Mouse (Mus musculus) MEL (cell line): Measurements from ENCODE around the gene Alyref2. TPM values are rescaled to one million over a fixed set of nuclear protein-coding genes. Genes with fewer than 3 reads are reported as not detected.
A peak's percentile ranks its signal among the peaks of the same experiment; 100 is the strongest.

Source experiments
- DNase-seq: peaks from one replicate; pipeline ENCODE4 v3.0.0; 2011; ENCODE audit warnings: low read depth, low spot score
- H3K27ac ChIP-seq: 2 replicates; pipeline ENCODE4 v1.5.1; 2012; ENCODE audit warnings: low read depth, mild to moderate bottlenecking, control low read depth, low read length, moderate library complexity; ENCODE audit not compliant: control insufficient read depth
- H3K27me3 ChIP-seq, 2 experiments: fragments of 150-350 bp in 1 of 2; sonication (generic) in 1 of 2; 2 replicates each; pipeline ENCODE4 v1.6.1; 2012; ENCODE audit warnings: low read length in 2 of 2, mild to moderate bottlenecking in 2 of 2, improper control_type of control experiment in 1 of 2, moderate library complexity in 1 of 2; ENCODE audit not compliant: insufficient read depth in 2 of 2, control insufficient read depth in 1 of 2
- H3K36me3 ChIP-seq, 2 experiments: 2 replicates each; pipeline ENCODE4 v1.6.1; 2012 to 2014; ENCODE audit warnings: low read length in 2 of 2, improper control_type of control experiment in 1 of 2, inconsistent platforms in 1 of 2, mild to moderate bottlenecking in 1 of 2; ENCODE audit not compliant: insufficient read depth in 2 of 2, control insufficient read depth in 1 of 2
- H3K4me1 ChIP-seq, 2 experiments: fragments of 150-350 bp in 1 of 2; sonication (generic) in 1 of 2; 2 replicates each; pipeline ENCODE4 v1.6.1; 2012; ENCODE audit warnings: low read length in 2 of 2, improper control_type of control experiment in 1 of 2, mild to moderate bottlenecking in 1 of 2; ENCODE audit not compliant: insufficient read depth in 2 of 2, control insufficient read depth in 1 of 2
- H3K4me3 ChIP-seq, 2 experiments: fragments of 150-350 bp in 1 of 2; sonication (generic) in 1 of 2; 2 replicates each; pipeline ENCODE4 v1.5.1; 2012; ENCODE audit warnings: low read depth in 2 of 2, low read length in 2 of 2, mild to moderate bottlenecking in 2 of 2, moderate library complexity in 2 of 2, control low read depth in 1 of 2, improper control_type of control experiment in 1 of 2; ENCODE audit not compliant: control insufficient read depth in 1 of 2, insufficient read depth in 1 of 2
- H3K79me2 ChIP-seq: 2 replicates; pipeline ENCODE4 v1.6.1; 2012; ENCODE audit warnings: mild to moderate bottlenecking, low read length, moderate library complexity; ENCODE audit not compliant: control insufficient read depth, poor library complexity, insufficient read depth
- H3K9ac ChIP-seq: 2 replicates; pipeline ENCODE4 v1.6.1; 2012; ENCODE audit warnings: low read depth, mild to moderate bottlenecking, control low read depth, low read length, moderate library complexity; ENCODE audit not compliant: control insufficient read depth, poor library complexity, severe bottlenecking
- H3K9me3 ChIP-seq: fragments of 150-350 bp; sonication (generic); replicated peaks from 2 replicates; pipeline ENCODE4 v1.6.1; 2012; ENCODE audit warnings: mild to moderate bottlenecking, low read length, improper control_type of control experiment, moderate library complexity; ENCODE audit not compliant: insufficient read depth
- CHD2 ChIP-seq: IDR thresholded peaks from 2 replicates; pipeline ENCODE4 v1.6.1; 2011; ENCODE audit warnings: low read length, improper control_type of control experiment
- CTCF ChIP-seq, 3 experiments: IDR thresholded peaks in 2 of 3; conservative IDR thresholded peaks in 1 of 3; 2 replicates each; pipeline ENCODE4 v1.5.1; 2011 to 2012; ENCODE audit warnings: low read length in 3 of 3, low read depth in 2 of 3, mild to moderate bottlenecking in 2 of 3, improper control_type of control experiment in 1 of 3, inconsistent platforms in 1 of 3, mixed read lengths in 1 of 3, moderate library complexity in 1 of 3; ENCODE audit not compliant: control insufficient read depth in 1 of 3, insufficient read depth in 1 of 3, poor library complexity in 1 of 3, severe bottlenecking in 1 of 3
- EP300 ChIP-seq, 2 experiments: IDR thresholded peaks; 2 replicates each; pipeline ENCODE4 v1.6.1; 2011; ENCODE audit warnings: improper control_type of control experiment in 2 of 2, low read length in 2 of 2, low read depth in 1 of 2, mild to moderate bottlenecking in 1 of 2
- ETS1 ChIP-seq: IDR thresholded peaks from 2 replicates; pipeline ENCODE4 v1.6.1; 2012; ENCODE audit warnings: low read depth, mild to moderate bottlenecking, inconsistent platforms, low read length, improper control_type of control experiment, moderate library complexity
- GATA1 ChIP-seq: IDR thresholded peaks from 2 replicates; pipeline ENCODE4 v1.6.1; 2011; ENCODE audit warnings: low read depth, low read length, improper control_type of control experiment
- HCFC1 ChIP-seq: IDR thresholded peaks from 2 replicates; pipeline ENCODE4 v1.6.1; 2012; ENCODE audit warnings: low read depth, mild to moderate bottlenecking, inconsistent platforms, low read length, improper control_type of control experiment, moderate library complexity
- KAT2A ChIP-seq: conservative IDR thresholded peaks from 2 replicates; pipeline ENCODE4 v1.6.1; 2012; ENCODE audit warnings: low read depth, low read length, improper control_type of control experiment, inconsistent platforms
- MAFK ChIP-seq: IDR thresholded peaks from 2 replicates; pipeline ENCODE4 v1.6.1; 2011; ENCODE audit warnings: low read depth, mild to moderate bottlenecking, low read length, improper control_type of control experiment, borderline replicate concordance
- MAZ ChIP-seq: IDR thresholded peaks from 2 replicates; pipeline ENCODE4 v1.6.1; 2012; ENCODE audit warnings: low read depth, mild to moderate bottlenecking, inconsistent platforms, low read length, improper control_type of control experiment
- MEF2A ChIP-seq: IDR thresholded peaks from 2 replicates; pipeline ENCODE4 v1.6.1; 2014; ENCODE audit warnings: low read depth, mild to moderate bottlenecking, inconsistent platforms, low read length, improper control_type of control experiment; ENCODE audit not compliant: poor library complexity, insufficient replicate concordance, severe bottlenecking; ENCODE audit errors: extremely low read depth
- MXI1 ChIP-seq: IDR thresholded peaks from 2 replicates; pipeline ENCODE4 v1.6.1; 2011; ENCODE audit warnings: mild to moderate bottlenecking, low read depth, low read length, improper control_type of control experiment
- MYB ChIP-seq: IDR thresholded peaks from 2 replicates; pipeline ENCODE4 v1.6.1; 2011; ENCODE audit warnings: mild to moderate bottlenecking, low read depth, low read length, improper control_type of control experiment
- NELFE ChIP-seq: IDR thresholded peaks from 2 replicates; pipeline ENCODE4 v1.6.1; 2011; ENCODE audit warnings: low read depth, low read length, improper control_type of control experiment
- POLR2AphosphoS2 ChIP-seq: IDR thresholded peaks from 2 replicates; pipeline ENCODE4 v1.6.1; 2011; ENCODE audit warnings: low read length, improper control_type of control experiment
- POLR2AphosphoS5 ChIP-seq: IDR thresholded peaks from 2 replicates; pipeline ENCODE4 v1.6.1; 2012; ENCODE audit warnings: low read depth, borderline replicate concordance, mild to moderate bottlenecking, inconsistent platforms, low read length, moderate library complexity, mixed read lengths
- RAD21 ChIP-seq: IDR thresholded peaks from 2 replicates; pipeline ENCODE4 v1.6.1; 2011; ENCODE audit warnings: mild to moderate bottlenecking, low read depth, low read length, improper control_type of control experiment
- RCOR1 ChIP-seq: IDR thresholded peaks from 2 replicates; pipeline ENCODE4 v1.6.1; 2012; ENCODE audit warnings: low read depth, mild to moderate bottlenecking, inconsistent platforms, low read length, improper control_type of control experiment
- SIN3A ChIP-seq: IDR thresholded peaks from 2 replicates; pipeline ENCODE4 v1.6.1; 2012; ENCODE audit warnings: low read length, improper control_type of control experiment, inconsistent platforms
- SMC3 ChIP-seq: IDR thresholded peaks from 2 replicates; pipeline ENCODE4 v1.6.1; 2011; ENCODE audit warnings: low read depth, low read length, improper control_type of control experiment
- TBP ChIP-seq: IDR thresholded peaks from 2 replicates; pipeline ENCODE4 v1.8.0; 2011; ENCODE audit warnings: low read depth, low read length, improper control_type of control experiment
- TCF12 ChIP-seq: IDR thresholded peaks from 2 replicates; pipeline ENCODE4 v1.6.1; 2014; ENCODE audit warnings: low read depth, mild to moderate bottlenecking, inconsistent platforms, low read length, improper control_type of control experiment, moderate library complexity
- UBTF ChIP-seq: IDR thresholded peaks from 2 replicates; pipeline ENCODE4 v1.6.1; 2012; ENCODE audit warnings: low read depth, mild to moderate bottlenecking, inconsistent platforms, low read length, improper control_type of control experiment, moderate library complexity, borderline replicate concordance; ENCODE audit not compliant: insufficient read depth
- USF1 ChIP-seq: IDR thresholded peaks from 2 replicates; pipeline ENCODE4 v1.6.1; 2014; ENCODE audit warnings: low read depth, mild to moderate bottlenecking, inconsistent platforms, low read length, improper control_type of control experiment, moderate library complexity
- ZMIZ1 ChIP-seq: IDR thresholded peaks from 2 replicates; pipeline ENCODE4 v1.6.1; 2012; ENCODE audit warnings: low read depth, mild to moderate bottlenecking, inconsistent platforms, low read length, improper control_type of control experiment, moderate library complexity
- ZNF384 ChIP-seq: IDR thresholded peaks from 2 replicates; pipeline ENCODE4 v1.6.1; 2012; ENCODE audit warnings: low read depth, mild to moderate bottlenecking, inconsistent platforms, low read length, improper control_type of control experiment
- polyA plus RNA-seq, 2 experiments: library from polyadenylated mRNA; stranded (reverse) in 1 of 2; unstranded in 1 of 2; fragments of >175 nt in 1 of 2; fragments of >200 nt in 1 of 2; gene quantifications; 2 replicates each; pipeline versions ENCODE4 v1.2.1 to v1.2.4; 2012; ENCODE audit warnings: low replicate concordance in 2 of 2, low read depth in 1 of 2; ENCODE audit not compliant: insufficient read length in 2 of 2, insufficient read depth in 1 of 2, missing spikeins in 1 of 2
- total RNA-seq: library from RNA; depleted of rRNA; stranded (reverse); fragments of 300-350 nt; gene quantifications from 2 replicates; pipeline ENCODE4 v1.2.3, GENCODE M21; 2012

Gene Alyref2
- total and polyA plus RNA-seq, 3 experiments: 5.5 to 8.8 TPM; not detected in 1

GRCm38 (mm10) chr1:171463133-171463532 lies 40.1 kb upstream of the Alyref2 start:
- H3K36me3 ChIP-seq: peaks cover 0 to 6% of the 10 kb centered on the region in 2 experiments; a peak in 2 of 4 replicates
- no peak overlapping the region for H3K9ac ChIP-seq

GRCm38 (mm10) chr1:171465749-171466412 lies 37.4 kb upstream of the Alyref2 start:
- DNase-seq: peak; percentile 44
- TF ChIP-seq POLR2AphosphoS2 (no peak), CHD2 (no peak), SMC3 (no peak), TBP (peak; percentile 71), HCFC1 (no peak; the same call in 1 of the 2 replicates), ETS1 (no peak), ZMIZ1 (no peak), ZNF384 (peak; percentile 68), MAZ (no peak), RAD21 (no peak), USF1 (no peak), POLR2AphosphoS5 (no peak), RCOR1 (peak; percentile 26; the same call in 1 of the 2 replicates), MAFK (no peak), MYB (no peak), EP300 (IDR thresholded peaks at IDR 0.05; ENCODE audit: low read depth in 1 of 2, low read length in 2 of 2) (no peak), UBTF (no peak), SIN3A (no peak), NELFE (no peak), MXI1 (no peak), KAT2A (no peak), TCF12 (no peak)
- H3K4me3 ChIP-seq: 0 out of 4 replicates have a peak overlapping the region, but pooled peaks of 1 of the 2 experiments have one; percentile 21
- no peaks in the 10 kb centered on the region for H3K79me2 ChIP-seq
- peak overlapping the region; percentile 23; the same call in 1 of the 2 replicates for H3K27ac ChIP-seq
- peaks cover 0 to 1% of the 10 kb centered on the region in 2 experiments; a peak in 1 of 4 replicates for H3K27me3 ChIP-seq
- no peak overlapping the region for H3K9ac ChIP-seq
- H3K36me3 ChIP-seq: peaks cover 0 to 16% of the 10 kb centered on the region in 2 experiments; a peak in 2 of 4 replicates
- peaks cover 11 to 15% of the 10 kb centered on the region in 2 experiments for H3K4me1 ChIP-seq
- no peaks in the 10 kb centered on the region for H3K9me3 ChIP-seq

More at GRCm38 (mm10) chr1:171463133-171463532, 40.1 kb upstream of the Alyref2 start:
- Histone ChIP-seq H3K4me3 (no peak overlapping the region), H3K79me2 (no peaks in the 10 kb centered on the region), H3K9me3 (no peaks in the 10 kb centered on the region), H3K4me1 (peaks cover 3 to 7% of the 10 kb centered on the region in 2 experiments; a peak in 3 of 4 replicates), H3K27me3 (peaks cover 0 to 1% of the 10 kb centered on the region in 2 experiments; a peak in 1 of 4 replicates), H3K27ac (no peak overlapping the region)
- TF ChIP-seq POLR2AphosphoS5 (no peak), CTCF (IDR thresholded peaks at IDR 0.05 in 2 of 3, conservative IDR thresholded peaks at IDR 0.05 in 1 of 3; ENCODE audit: control insufficient read depth in 1 of 3, insufficient read depth in 1 of 3, low read depth in 2 of 3, low read length in 3 of 3, poor library complexity in 1 of 3, severe bottlenecking in 1 of 3) (no peak), GATA1 (no peak), KAT2A (no peak), MYB (no peak), TCF12 (no peak), CHD2 (no peak), MEF2A (no peak), SIN3A (no peak)
- DNase-seq: no peak
